Mouse (Mus musculus) spleen, postnatal 0 days (tissue): ENCODE results near the gene Bzw1. TPM values are rescaled to one million over a fixed set of nuclear protein-coding genes. Genes with fewer than 3 reads are reported as not detected.

Experiments used
- polyA plus RNA-seq: library from polyadenylated mRNA; unstranded; fragments of >200 nt; fragmentation: Nextera tagmentation; extraction: Ambion mirVana; gene quantifications from 2 replicates; pipeline ENCODE4 v1.2.1, GENCODE M21; 2015

Bzw1 gene
- 176 and 182 TPM in 2 replicates for polyA plus RNA-seq

GRCm38 (mm10) chr1:58392652-58393283 lies at the start of gene Bzw1:
Bzw1 (plus strand) TSS chr1:58392898.

GRCm38 (mm10) chr1:58423371-58424248 lies 30.9 kb downstream of the Bzw1 start, which contains the start of gene Clk1:
Clk1 (minus strand) TSS chr1:58424066.

GRCm38 (mm10) chr1:58445143-58445722 lies 52.5 kb downstream of the Bzw1 start, which contains the start of the genes Nif3l1 and Ppil3:
Nif3l1 (plus strand) TSS chr1:58445151.
Ppil3 (minus strand) TSS chr1:58445486.

Other genes with a start within 250 kb of the Bzw1 start
- gene Aox4, start 182.5 kb upstream of the Bzw1 start, polyA plus RNA-seq: 0.04 and 0.10 TPM in 2 replicates
- gene Aox2, start 114.6 kb upstream of the Bzw1 start, polyA plus RNA-seq: 0.04 TPM in 1 of 2 replicates, not detected in the other
- 167 and 178 TPM in 2 replicates for gene Clk1, start 31.2 kb downstream of the Bzw1 start, polyA plus RNA-seq
- 19.3 and 19.8 TPM in 2 replicates for gene Nif3l1, start 52.3 kb downstream of the Bzw1 start, polyA plus RNA-seq
- gene Ppil3, start 52.6 kb downstream of the Bzw1 start, polyA plus RNA-seq: 33.7 and 35.8 TPM in 2 replicates
- gene Orc2, start 112.2 kb downstream of the Bzw1 start, polyA plus RNA-seq: 39.4 and 40.6 TPM in 2 replicates
- 3.7 and 4.4 TPM in 2 replicates for gene Fam126b, start 193.4 kb downstream of the Bzw1 start, polyA plus RNA-seq
- 167 and 170 TPM in 2 replicates for gene Ndufb3, start 193.5 kb downstream of the Bzw1 start, polyA plus RNA-seq